Mouse (Mus musculus): ENCODE data around the gene Vps13c. TPM values are rescaled to one million over a fixed set of nuclear protein-coding genes. Genes with fewer than 3 reads are reported as not detected.

Vps13c gene
- polyA plus RNA-seq, 1 experiment = 4.0 TPM

DNA sequence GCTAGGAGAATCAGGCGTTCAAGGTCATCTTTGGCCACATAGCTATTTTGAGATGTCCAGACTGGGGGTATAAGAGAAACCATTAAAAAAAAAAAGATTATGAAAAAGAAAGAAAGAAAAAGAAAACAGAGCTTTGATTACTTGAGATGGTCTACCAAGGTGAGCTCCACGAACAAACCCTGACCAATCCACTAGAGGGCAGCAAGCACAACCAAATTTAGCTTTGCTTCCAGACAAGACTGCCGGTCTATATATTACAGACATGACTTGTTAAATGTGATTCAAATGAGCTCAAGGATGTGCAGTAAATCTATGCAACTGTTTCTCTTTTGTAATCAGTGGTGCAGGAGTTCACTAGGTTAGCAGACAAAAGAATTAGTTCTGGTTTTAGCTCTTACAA lies 12.0 kb upstream of the Vps13c start:
- peak; percentile 28 to 41 for DNase-seq (ENCODE audit: low read depth in 1 of 2, low spot score in 2 of 2)
- 8% methylated on average over 3 of the region's 3 CpGs for WGBS
- H3K4me1 ChIP-seq (ENCODE audit: control insufficient read depth, insufficient read depth, insufficient read length) = peaks cover 6% of the 10 kb centered on the region; the same call in 1 of the 2 replicates
- no peaks in the 10 kb centered on the region for H3K36me3 ChIP-seq (ENCODE audit: control insufficient read depth, insufficient read depth, low read length)
- no peak overlapping the region for H3K27ac ChIP-seq (ENCODE audit: insufficient read depth, low read length)
- H3K4me3 ChIP-seq (ENCODE audit: extremely low read depth, insufficient read depth, insufficient read length) = no peak overlapping the region
- TF ChIP-seq CTCF (IDR thresholded peaks at IDR 0.05; ENCODE audit: extremely low read depth, insufficient read depth, insufficient read length, insufficient replicate concordance) = peak; percentile 49; the same call in 1 of the 2 replicates
- no peak for TF ChIP-seq POLR2A (IDR thresholded peaks at IDR 0.05; ENCODE audit: low read depth, low read length)
- peaks cover 12% of the 10 kb centered on the region; the same call in 1 of the 2 replicates for H3K27me3 ChIP-seq (ENCODE audit: control insufficient read depth, insufficient read depth, low read length)

GRCm38 (mm10) chr9:67830411-67831358 lies 9.5 kb upstream of the Vps13c start:
- TF ChIP-seq CTCF (IDR thresholded peaks at IDR 0.05; ENCODE audit: extremely low read depth, insufficient read depth, insufficient read length, insufficient replicate concordance) (no peak), POLR2A (IDR thresholded peaks at IDR 0.05; ENCODE audit: low read depth, low read length) (no peak)
- peaks cover 12% of the 10 kb centered on the region; the same call in 1 of the 2 replicates for H3K27me3 ChIP-seq (ENCODE audit: control insufficient read depth, insufficient read depth, low read length)
- no peak for DNase-seq (ENCODE audit: low read depth in 1 of 2, low spot score in 2 of 2)
- no peak overlapping the region for H3K27ac ChIP-seq (ENCODE audit: insufficient read depth, low read length)
- H3K36me3 ChIP-seq (ENCODE audit: control insufficient read depth, insufficient read depth, low read length) = no peaks in the 10 kb centered on the region
- H3K4me1 ChIP-seq (ENCODE audit: control insufficient read depth, insufficient read depth, insufficient read length) = peaks cover 6% of the 10 kb centered on the region; the same call in 1 of the 2 replicates
- 3% methylated on average over 78 of the region's 84 CpGs for WGBS
- peak overlapping the region; percentile 9; the same call in 1 of the 2 replicates for H3K4me3 ChIP-seq (ENCODE audit: extremely low read depth, insufficient read depth, insufficient read length)

- no peaks in the 10 kb centered on the region for H3K36me3 ChIP-seq (ENCODE audit: control insufficient read depth, insufficient read depth, low read length)
- H3K4me1 ChIP-seq (ENCODE audit: control insufficient read depth, insufficient read depth, insufficient read length) = peaks cover 6% of the 10 kb centered on the region; the same call in 1 of the 2 replicates
- peaks cover 12% of the 10 kb centered on the region; the same call in 1 of the 2 replicates for H3K27me3 ChIP-seq (ENCODE audit: control insufficient read depth, insufficient read depth, low read length)
- peak overlapping the region; percentile 9; the same call in 1 of the 2 replicates for H3K4me3 ChIP-seq (ENCODE audit: extremely low read depth, insufficient read depth, insufficient read length)
- 3% methylated on average over 57 of the region's 57 CpGs for WGBS
- no peak for DNase-seq (ENCODE audit: low read depth in 1 of 2, low spot score in 2 of 2)
- no peak for TF ChIP-seq CTCF (IDR thresholded peaks at IDR 0.05; ENCODE audit: extremely low read depth, insufficient read depth, insufficient read length, insufficient replicate concordance)
- TF ChIP-seq POLR2A (IDR thresholded peaks at IDR 0.05; ENCODE audit: low read depth, low read length) = no peak
- H3K27ac ChIP-seq (ENCODE audit: insufficient read depth, low read length) = no peak overlapping the region
Measured at GRCm38 (mm10) chr9:67831359-67832045, 8.7 kb upstream of the Vps13c start.

DNA sequence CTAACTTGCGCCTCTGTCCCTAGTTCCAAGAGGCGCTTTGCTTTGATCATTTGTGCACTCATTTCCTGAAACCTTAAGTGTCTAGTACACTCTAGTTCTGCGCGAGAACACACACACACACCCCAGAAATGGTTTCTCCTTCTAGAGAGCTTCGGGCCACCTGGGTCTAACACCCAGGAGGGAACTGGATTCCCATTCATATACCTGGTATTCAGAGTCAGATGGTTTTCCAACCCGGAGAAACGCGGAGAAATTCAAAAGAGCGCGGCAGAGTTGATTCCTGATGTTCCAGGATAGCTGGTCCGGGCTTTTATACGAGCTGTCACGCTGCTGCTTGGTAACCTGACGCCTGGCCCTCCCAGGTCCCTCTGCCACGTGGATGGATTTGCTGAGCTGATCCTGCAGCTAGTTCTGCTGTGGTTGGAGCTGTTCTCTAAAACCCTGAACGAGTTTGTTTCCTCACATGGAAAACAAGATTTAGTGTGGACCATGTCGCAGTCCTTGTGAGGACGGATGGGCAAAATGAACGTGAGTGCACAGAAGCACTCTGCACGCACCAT lies 8.1 kb upstream of the Vps13c start, which contains the start of gene C2cd4a:
TSS of gene C2cd4a (minus strand) at position 285 of the 560 bp plus-strand sequence.
- TF ChIP-seq POLR2A (IDR thresholded peaks at IDR 0.05; ENCODE audit: low read depth, low read length) = no peak
- TF ChIP-seq CTCF (IDR thresholded peaks at IDR 0.05; ENCODE audit: extremely low read depth, insufficient read depth, insufficient read length, insufficient replicate concordance) = no peak
- no peak within 1 kb of the TSS for H3K27ac ChIP-seq (ENCODE audit: insufficient read depth, low read length)
- no peak for DNase-seq (ENCODE audit: low read depth in 1 of 2, low spot score in 2 of 2)
- H3K4me1 ChIP-seq (ENCODE audit: control insufficient read depth, insufficient read depth, insufficient read length) = peaks cover 6% of the 10 kb centered on the region; the same call in 1 of the 2 replicates
- H3K27me3 ChIP-seq (ENCODE audit: control insufficient read depth, insufficient read depth, low read length) = peaks cover 12% of the 10 kb centered on the region; the same call in 1 of the 2 replicates
- 7% methylated on average over 20 of the region's 20 CpGs for WGBS
- H3K4me3 ChIP-seq (ENCODE audit: extremely low read depth, insufficient read depth, insufficient read length) = peak within 1 kb of the TSS; percentile 9; the same call in 1 of the 2 replicates
- no peaks in the 10 kb centered on the region for H3K36me3 ChIP-seq (ENCODE audit: control insufficient read depth, insufficient read depth, low read length)

DNA sequence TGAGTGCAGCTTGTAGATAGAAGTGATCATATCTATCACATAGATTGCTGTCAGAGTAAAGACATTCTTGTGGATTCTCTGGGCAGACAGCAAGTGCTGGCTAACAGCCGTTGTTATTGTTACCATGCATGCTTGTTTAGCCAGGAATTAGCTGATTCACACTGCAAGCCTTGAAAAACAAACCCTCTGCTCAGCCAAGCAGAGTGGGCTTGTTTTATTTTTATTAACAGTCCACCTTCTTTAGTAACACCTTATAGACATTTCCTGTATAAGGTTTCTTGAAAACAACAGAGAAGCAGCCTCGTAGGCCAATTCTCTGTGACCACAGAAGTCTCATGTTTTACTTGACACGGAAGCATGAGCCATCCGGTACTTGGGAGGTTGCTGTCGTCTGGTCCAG lies 5.7 kb upstream of the Vps13c start:
- H3K27ac ChIP-seq (ENCODE audit: insufficient read depth, low read length) = no peak overlapping the region
- 75% methylated on average over 5 of the region's 5 CpGs for WGBS
- H3K4me1 ChIP-seq (ENCODE audit: control insufficient read depth, insufficient read depth, insufficient read length) = peaks cover 6% of the 10 kb centered on the region; the same call in 1 of the 2 replicates
- TF ChIP-seq POLR2A (IDR thresholded peaks at IDR 0.05; ENCODE audit: low read depth, low read length) (no peak), CTCF (IDR thresholded peaks at IDR 0.05; ENCODE audit: extremely low read depth, insufficient read depth, insufficient read length, insufficient replicate concordance) (no peak)
- no peaks in the 10 kb centered on the region for H3K36me3 ChIP-seq (ENCODE audit: control insufficient read depth, insufficient read depth, low read length)
- DNase-seq (ENCODE audit: low read depth in 1 of 2, low spot score in 2 of 2) = no peak
- no peak overlapping the region for H3K4me3 ChIP-seq (ENCODE audit: extremely low read depth, insufficient read depth, insufficient read length)
- peaks cover 12% of the 10 kb centered on the region; the same call in 1 of the 2 replicates for H3K27me3 ChIP-seq (ENCODE audit: control insufficient read depth, insufficient read depth, low read length)

GRCm38 (mm10) chr9:67837311-67837710 lies 2.9 kb upstream of the Vps13c start:
- Histone ChIP-seq H3K4me1 (ENCODE audit: control insufficient read depth, insufficient read depth, insufficient read length) (no peaks in the 10 kb centered on the region), H3K36me3 (ENCODE audit: control insufficient read depth, insufficient read depth, low read length) (no peaks in the 10 kb centered on the region), H3K27ac (ENCODE audit: insufficient read depth, low read length) (no peak overlapping the region), H3K4me3 (ENCODE audit: extremely low read depth, insufficient read depth, insufficient read length) (no peak overlapping the region), H3K27me3 (ENCODE audit: control insufficient read depth, insufficient read depth, low read length) (no peaks in the 10 kb centered on the region)
- 91% methylated on average over 2 of the region's 2 CpGs for WGBS
- TF ChIP-seq CTCF (IDR thresholded peaks at IDR 0.05; ENCODE audit: extremely low read depth, insufficient read depth, insufficient read length, insufficient replicate concordance) = no peak
- no peak for TF ChIP-seq POLR2A (IDR thresholded peaks at IDR 0.05; ENCODE audit: low read depth, low read length)
- DNase-seq (ENCODE audit: low read depth in 1 of 2, low spot score in 2 of 2) = no peak
